Mouse (Mus musculus) heart, adult 9 months (tissue): ENCODE measurements around the gene Nr1h2.

Experiments
- DNase-seq, 2 experiments: peaks; one replicate each; pipeline ENCODE4 v3.0.0; 2022; ENCODE audit warnings: low spot score in 2 of 2

The Nr1h2 gene

GRCm38 (mm10) chr7:44529518-44529917, 24.2 kb downstream of the Nr1h2 start:
- no peak for DNase-seq

- peak; percentile 47 to 72 for DNase-seq
These were observed 26.0 kb downstream of the Nr1h2 start for GRCm38 (mm10) chr7:44527483-44528398.

- no peak for DNase-seq
These were observed 27.2 kb downstream of the Nr1h2 start for GRCm38 (mm10) chr7:44526414-44527154.

GRCm38 (mm10) chr7:44525126-44525832, 28.5 kb downstream of the Nr1h2 start:
- peak; percentile 83 to 88 for DNase-seq

- peak; percentile 35 to 42 for DNase-seq
These were observed 29.2 kb downstream of the Nr1h2 start, which contains the start of gene Mybpc2 for GRCm38 (mm10) chr7:44524502-44524901. Gene Mybpc2, minus strand, starts transcription at chr7:44524656.

GRCm38 (mm10) chr7:44523056-44523455, 30.7 kb downstream of the Nr1h2 start:
- no peak for DNase-seq

GRCm38 (mm10) chr7:44521710-44522109, 32.0 kb downstream of the Nr1h2 start:
- peak in 1 of 2 experiments; percentile 24 for DNase-seq

GRCm38 (mm10) chr7:44520990-44521389, 32.8 kb downstream of the Nr1h2 start:
- DNase-seq, result no peak

- no peak for DNase-seq
These were observed 34.4 kb downstream of the Nr1h2 start for GRCm38 (mm10) chr7:44519240-44519913.

GRCm38 (mm10) chr7:44507491-44507890, 46.3 kb downstream of the Nr1h2 start:
- no peak for DNase-seq

- DNase-seq, result peak in 1 of 2 experiments; percentile 24
These were observed 52.1 kb downstream of the Nr1h2 start for GRCm38 (mm10) chr7:44501563-44502115.

- DNase-seq, result no peak
These were observed 53.7 kb downstream of the Nr1h2 start for GRCm38 (mm10) chr7:44500046-44500445.
